8 mouse cellular contexts compared by ENCODE assay signal in the genomic region with DNA sequence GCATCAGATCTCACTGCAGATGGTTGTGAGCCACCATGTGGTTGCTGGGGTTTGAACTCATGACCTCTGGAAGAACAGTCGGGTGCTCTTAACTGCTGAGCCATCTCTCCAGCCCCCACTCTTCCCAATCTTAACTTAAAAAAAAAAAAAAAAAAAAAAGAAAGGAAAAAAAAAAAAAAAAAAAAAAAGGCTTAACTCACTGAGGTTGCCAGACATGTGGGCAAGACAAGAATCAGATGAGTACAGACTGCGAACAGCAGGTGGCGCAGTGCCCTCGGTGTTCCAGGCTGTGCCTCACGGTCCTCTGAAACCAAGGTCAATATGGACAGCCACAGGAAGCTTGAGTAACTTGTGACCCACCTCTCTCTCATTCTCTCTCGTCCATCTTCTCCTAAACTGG. TPM values are rescaled to one million over a fixed set of nuclear protein-coding genes. Genes with fewer than 3 reads are reported as not detected.
DNase-seq lines count a peak whose midpoint lies in the region; ATAC-seq and TF ChIP-seq lines count a peak whose summit lies in the region.

No protein-coding gene starts in this region.

- TF ChIP-seq POLR2A in myocyte (IDR thresholded peaks at IDR 0.05; ENCODE audit: insufficient read length, low read depth): no peak

- H3K9me3 ChIP-seq in midbrain, embryonic 11.5 days (ENCODE audit: control insufficient read depth, low read length): no peaks in the 10 kb centered on the region
- no peaks in the 10 kb centered on the region for H3K9me3 ChIP-seq in midbrain, embryonic 16.5 days (replicated peaks; ENCODE audit: control insufficient read depth, low read length, poor library complexity, severe bottlenecking)
- H3K9me3 ChIP-seq in limb, embryonic 10.5 days (replicated peaks): no peaks in the 10 kb centered on the region
- H3K9me3 ChIP-seq in stomach, embryonic 16.5 days (replicated peaks; ENCODE audit: control insufficient read depth, low read length): no peaks in the 10 kb centered on the region

- no peaks in the 10 kb centered on the region for H3K4me1 ChIP-seq in midbrain, embryonic 11.5 days (ENCODE audit: control insufficient read depth, insufficient read depth, low read length)
- H3K4me1 ChIP-seq in midbrain, embryonic 16.5 days (ENCODE audit: control insufficient read depth, insufficient read depth, low read length): no peaks in the 10 kb centered on the region
- no peaks in the 10 kb centered on the region for H3K4me1 ChIP-seq in limb, embryonic 10.5 days
- H3K4me1 ChIP-seq in stomach, embryonic 16.5 days (ENCODE audit: control insufficient read depth, insufficient read depth, low read length): no peaks in the 10 kb centered on the region

- no peaks in the 10 kb centered on the region for H3K27me3 ChIP-seq in midbrain, embryonic 11.5 days (ENCODE audit: control insufficient read depth, insufficient read depth, low read length)
- H3K27me3 ChIP-seq in midbrain, embryonic 16.5 days (ENCODE audit: control insufficient read depth, insufficient read depth, low read depth, low read length): no peaks in the 10 kb centered on the region
- H3K27me3 ChIP-seq in limb, embryonic 10.5 days (ENCODE audit: low read depth, poor library complexity, severe bottlenecking): no peaks in the 10 kb centered on the region
- H3K27me3 ChIP-seq in myocyte (ENCODE audit: control insufficient read depth, insufficient read depth, insufficient read length): no peaks in the 10 kb centered on the region
- no peaks in the 10 kb centered on the region for H3K27me3 ChIP-seq in stomach, embryonic 16.5 days (ENCODE audit: control insufficient read depth, insufficient read depth, low read length)

- no peaks in the 10 kb centered on the region for H3K79me2 ChIP-seq in myocyte (ENCODE audit: control insufficient read depth, insufficient read depth)

- H3K36me3 ChIP-seq in midbrain, embryonic 11.5 days (ENCODE audit: control insufficient read depth, insufficient read depth, low read length): no peaks in the 10 kb centered on the region
- no peaks in the 10 kb centered on the region for H3K36me3 ChIP-seq in midbrain, embryonic 16.5 days (ENCODE audit: control insufficient read depth, insufficient read depth, low read length)
- H3K36me3 ChIP-seq in limb, embryonic 10.5 days: no peaks in the 10 kb centered on the region
- H3K36me3 ChIP-seq in myocyte (ENCODE audit: control insufficient read depth, insufficient read depth): no peaks in the 10 kb centered on the region
- H3K36me3 ChIP-seq in stomach, embryonic 16.5 days (ENCODE audit: control insufficient read depth, insufficient read depth, low read length): no peaks in the 10 kb centered on the region

- H3ac ChIP-seq in myocyte (ENCODE audit: control insufficient read depth, insufficient read length): no peak overlapping the region

- 4% methylated on average over 6 of the region's 6 CpGs for WGBS in midbrain, embryonic 11.5 days
- WGBS in midbrain, embryonic 16.5 days: 6% methylated on average over 6 of the region's 6 CpGs
- 7% methylated on average over 6 of the region's 6 CpGs for whole genome bisulfite sequencing in limb, embryonic 10.5 days
- WGBS in stomach, embryonic 16.5 days: 6% methylated on average over 6 of the region's 6 CpGs

- no peak overlapping the region for H3K4me3 ChIP-seq in midbrain, embryonic 11.5 days (ENCODE audit: low read depth, low read length)
- no peak overlapping the region for H3K4me3 ChIP-seq in midbrain, embryonic 16.5 days (ENCODE audit: low read depth, low read length)
- no peak overlapping the region for H3K4me3 ChIP-seq in limb, embryonic 10.5 days
- no peak overlapping the region for H3K4me3 ChIP-seq in myocyte
- H3K4me3 ChIP-seq in stomach, embryonic 16.5 days (replicated peaks; ENCODE audit: low read length): no peak overlapping the region

- DNase-seq in midbrain, embryonic 11.5 days (ENCODE audit: low spot score, missing footprints): peak; percentile 97
- peak; percentile 89 to 90 for DNase-seq in cerebellum, postnatal 10 days
- peak; percentile 83 for DNase-seq in gastrocnemius, postnatal 14 days
- DNase-seq in kidney, adult 11 months: peak; percentile 80
- DNase-seq in limb, embryonic 10.5 days (ENCODE audit: low spot score): peak; percentile 89

- no peak overlapping the region for H3K4me2 ChIP-seq in midbrain, embryonic 11.5 days
- H3K4me2 ChIP-seq in midbrain, embryonic 16.5 days (ENCODE audit: low read length): no peak overlapping the region
- H3K4me2 ChIP-seq in myocyte (ENCODE audit: low read depth): peak overlapping the region; percentile 25
- H3K4me2 ChIP-seq in stomach, embryonic 16.5 days (ENCODE audit: low read depth, low read length): no peak overlapping the region

- peak; percentile 42; the same call in 1 of the 2 replicates for ATAC-seq in midbrain, embryonic 11.5 days (ENCODE audit: low FRiP score)
- ATAC-seq in midbrain, embryonic 16.5 days: no peak
- peak; percentile 69; the same call in 1 of the 2 replicates for ATAC-seq in stomach, embryonic 16.5 days (ENCODE audit: insufficient read depth, low FRiP score)

- intact Hi-C loops in gastrocnemius, postnatal 14 days (cut with DNase I; ENCODE audit: low total_unique reads): loop anchor here (5.0 kb wide), 2 partner anchors 41 to 271 kb away; no protein-coding TSS in a partner anchor

- no peak overlapping the region for H3K9ac ChIP-seq in midbrain, embryonic 11.5 days (ENCODE audit: low read length)
- H3K9ac ChIP-seq in midbrain, embryonic 16.5 days (ENCODE audit: low read depth, low read length): no peak overlapping the region
- no peak overlapping the region for H3K9ac ChIP-seq in stomach, embryonic 16.5 days (ENCODE audit: low read length)

- no peak overlapping the region for H3K27ac ChIP-seq in midbrain, embryonic 11.5 days (ENCODE audit: low read depth, low read length)
- no peak overlapping the region for H3K27ac ChIP-seq in midbrain, embryonic 16.5 days (ENCODE audit: low read length)
- H3K27ac ChIP-seq in limb, embryonic 10.5 days: no peak overlapping the region
- no peak overlapping the region for H3K27ac ChIP-seq in stomach, embryonic 16.5 days (ENCODE audit: low read length)

TF ChIP-seq in myocyte, 11 proteins besides CTCF, POLR2A, EP300 and RAD21:
- TF ChIP-seq MYOD1 (IDR thresholded peaks at IDR 0.05; ENCODE audit: control insufficient read depth in 1 of 3, insufficient read length in 2 of 3, low read depth in 2 of 3): peak in 1 of 3 experiments; percentile 12
- TF ChIP-seq SRF (IDR thresholded peaks at IDR 0.05; ENCODE audit: control insufficient read depth, insufficient read length, low read depth): no peak
- TF ChIP-seq E2F4 (IDR thresholded peaks at IDR 0.05; ENCODE audit: insufficient read depth): no peak
- no peak for TF ChIP-seq POLR2AphosphoS2 (IDR thresholded peaks at IDR 0.05; ENCODE audit: insufficient read length, low read depth)
- no peak for TF ChIP-seq TCF3 (IDR thresholded peaks at IDR 0.05; ENCODE audit: insufficient read length, low read depth)
- TF ChIP-seq MYOG (IDR thresholded peaks at IDR 0.05; ENCODE audit: control insufficient read depth in 1 of 3, insufficient read depth in 1 of 3, insufficient read length in 2 of 3, low read depth in 2 of 3): no peak

RNA-seq across cellular contexts. Expression of a gene that starts 25.8 kb away (rescaled TPM):
- polyA plus RNA-seq in midbrain, embryonic 11.5 days (2014; fragmentation: Nextera tagmentation; extraction: Ambion mirVana): 11.7 and 12.6 TPM in 2 replicates
- polyA plus RNA-seq in midbrain, embryonic 16.5 days (2015; fragmentation: Nextera tagmentation; extraction: Ambion mirVana): 10.2 and 11.1 TPM in 2 replicates
- 10 to 100 TPM; 21.3 to 21.6 TPM for total RNA-seq in gastrocnemius, postnatal 14 days (2021)
- polyA plus RNA-seq in limb, embryonic 10.5 days (2016; fragmentation: Nextera tagmentation; extraction: Ambion mirVana): 8.7 and 9.3 TPM in 2 replicates
- 6.6 TPM for polyA plus RNA-seq in myocyte (2012; fragmentation: generic; extraction: Trizol)
- 6.2 and 7.8 TPM in 2 replicates for polyA plus RNA-seq in stomach, embryonic 16.5 days (2015; fragmentation: Nextera tagmentation; extraction: Ambion mirVana)

RNA-seq across cellular contexts. Expression of a gene that starts 48.2 kb away (rescaled TPM):
- 298 and 333 TPM in 2 replicates for polyA plus RNA-seq in midbrain, embryonic 11.5 days (2014; fragmentation: Nextera tagmentation; extraction: Ambion mirVana)
- polyA plus RNA-seq in midbrain, embryonic 16.5 days (2015; fragmentation: Nextera tagmentation; extraction: Ambion mirVana): 156 and 159 TPM in 2 replicates
- over 10,000 TPM; 23,393 to 24,139 TPM for total RNA-seq in gastrocnemius, postnatal 14 days (2021)
- 252 and 286 TPM in 2 replicates for polyA plus RNA-seq in limb, embryonic 10.5 days (2016; fragmentation: Nextera tagmentation; extraction: Ambion mirVana)
- polyA plus RNA-seq in myocyte (2012; fragmentation: generic; extraction: Trizol): 1,921 TPM
- 1,286 and 1,473 TPM in 2 replicates for polyA plus RNA-seq in stomach, embryonic 16.5 days (2015; fragmentation: Nextera tagmentation; extraction: Ambion mirVana)

RNA-seq across cellular contexts. Expression of a gene that starts 55.2 kb away (rescaled TPM):
- polyA plus RNA-seq in midbrain, embryonic 11.5 days (2014; fragmentation: Nextera tagmentation; extraction: Ambion mirVana): 612 and 702 TPM in 2 replicates
- 157 and 180 TPM in 2 replicates for polyA plus RNA-seq in midbrain, embryonic 16.5 days (2015; fragmentation: Nextera tagmentation; extraction: Ambion mirVana)
- total RNA-seq in gastrocnemius, postnatal 14 days (2021): 100 to 1,000 TPM; 179 to 205 TPM
- 775 and 943 TPM in 2 replicates for polyA plus RNA-seq in limb, embryonic 10.5 days (2016; fragmentation: Nextera tagmentation; extraction: Ambion mirVana)
- 588 TPM for polyA plus RNA-seq in myocyte (2012; fragmentation: generic; extraction: Trizol)
- 713 and 839 TPM in 2 replicates for polyA plus RNA-seq in stomach, embryonic 16.5 days (2015; fragmentation: Nextera tagmentation; extraction: Ambion mirVana)
